Mouse (Mus musculus): ENCODE measurements around the gene Pds5b.
"Not testable (repeated sequence)": the region's sequence is repeated elsewhere in the genome, so short reads cannot be mapped to it uniquely, and the experiment has no call there.

Pds5b gene

GRCm38 (mm10) chr5:150702714-150703113 is 29.2 kb downstream of the Pds5b start:
- peak; percentile 17 to 49 for DNase-seq (ENCODE audit: low spot score in 2 of 2)

- DNase-seq (ENCODE audit: low spot score in 2 of 2), result not testable (repeated sequence)
Observed at GRCm38 (mm10) chr5:150706651-150707050, 33.1 kb downstream of the Pds5b start.

- not testable (repeated sequence) for DNase-seq (ENCODE audit: low spot score in 2 of 2)
Observed at GRCm38 (mm10) chr5:150707181-150707580, 33.6 kb downstream of the Pds5b start.

GRCm38 (mm10) chr5:150711503-150711902 is 38.0 kb downstream of the Pds5b start:
- DNase-seq (ENCODE audit: low spot score in 2 of 2), result no peak

GRCm38 (mm10) chr5:150713431-150713830 is 39.9 kb downstream of the Pds5b start:
- no peak for DNase-seq (ENCODE audit: low spot score in 2 of 2)

GRCm38 (mm10) chr5:150717775-150718174 is 44.2 kb downstream of the Pds5b start:
- DNase-seq (ENCODE audit: low spot score in 2 of 2), result peak in 1 of 2 experiments; percentile 17

- no peak for DNase-seq (ENCODE audit: low spot score in 2 of 2)
Observed at GRCm38 (mm10) chr5:150724641-150725040, 51.1 kb downstream of the Pds5b start.

- DNase-seq (ENCODE audit: low spot score in 2 of 2), result not testable (repeated sequence)
Observed at GRCm38 (mm10) chr5:150737028-150737427, 63.5 kb downstream of the Pds5b start.

GRCm38 (mm10) chr5:150739311-150739710 is 65.8 kb downstream of the Pds5b start:
- DNase-seq (ENCODE audit: low spot score in 2 of 2), result no peak

GRCm38 (mm10) chr5:150740597-150740996 is 67.1 kb downstream of the Pds5b start:
- no peak for DNase-seq (ENCODE audit: low spot score in 2 of 2)

- DNase-seq (ENCODE audit: low spot score in 2 of 2), result no peak
Observed at GRCm38 (mm10) chr5:150756623-150757022, 83.1 kb downstream of the Pds5b start.

- no peak for DNase-seq (ENCODE audit: low spot score in 2 of 2)
Observed at GRCm38 (mm10) chr5:150772403-150772802, 98.9 kb downstream of the Pds5b start.

GRCm38 (mm10) chr5:150773083-150773482 is 99.5 kb downstream of the Pds5b start:
- no peak for DNase-seq (ENCODE audit: low spot score in 2 of 2)

GRCm38 (mm10) chr5:150788261-150788660 is 114.7 kb downstream of the Pds5b start:
- DNase-seq (ENCODE audit: low spot score in 2 of 2), result no peak

GRCm38 (mm10) chr5:150789039-150789438 is 115.5 kb downstream of the Pds5b start:
- DNase-seq (ENCODE audit: low spot score in 2 of 2), result no peak

- DNase-seq (ENCODE audit: low spot score in 2 of 2), result no peak
Observed at GRCm38 (mm10) chr5:150794181-150794580, 120.6 kb downstream of the Pds5b start.

- no peak for DNase-seq (ENCODE audit: low spot score in 2 of 2)
Observed at GRCm38 (mm10) chr5:150800056-150800455, 126.5 kb downstream of the Pds5b start.

GRCm38 (mm10) chr5:150814111-150814990 is 140.8 kb downstream of the Pds5b start:
- DNase-seq (ENCODE audit: low spot score in 2 of 2), result no peak

- no peak for DNase-seq (ENCODE audit: low spot score in 2 of 2)
Observed at GRCm38 (mm10) chr5:150815400-150815799, 141.9 kb downstream of the Pds5b start.

GRCm38 (mm10) chr5:150816775-150817174 is 143.2 kb downstream of the Pds5b start:
- DNase-seq (ENCODE audit: low spot score in 2 of 2), result no peak

- no peak for DNase-seq (ENCODE audit: low spot score in 2 of 2)
Observed at GRCm38 (mm10) chr5:150818041-150818440, 144.5 kb downstream of the Pds5b start.

- no peak for DNase-seq (ENCODE audit: low spot score in 2 of 2)
Observed at GRCm38 (mm10) chr5:150818886-150819285, 145.3 kb downstream of the Pds5b start.

GRCm38 (mm10) chr5:150819520-150819919 is 146.0 kb downstream of the Pds5b start:
- DNase-seq (ENCODE audit: low spot score in 2 of 2), result no peak

Measured in natural killer cell, adult 2 months (primary cell).